Mouse (Mus musculus): ENCODE data around the gene Serpina1b.
"Not testable (repeated sequence)": the region's sequence is repeated elsewhere in the genome, so short reads cannot be mapped to it uniquely, and the experiment has no call there.

Gene Serpina1b

DNA sequence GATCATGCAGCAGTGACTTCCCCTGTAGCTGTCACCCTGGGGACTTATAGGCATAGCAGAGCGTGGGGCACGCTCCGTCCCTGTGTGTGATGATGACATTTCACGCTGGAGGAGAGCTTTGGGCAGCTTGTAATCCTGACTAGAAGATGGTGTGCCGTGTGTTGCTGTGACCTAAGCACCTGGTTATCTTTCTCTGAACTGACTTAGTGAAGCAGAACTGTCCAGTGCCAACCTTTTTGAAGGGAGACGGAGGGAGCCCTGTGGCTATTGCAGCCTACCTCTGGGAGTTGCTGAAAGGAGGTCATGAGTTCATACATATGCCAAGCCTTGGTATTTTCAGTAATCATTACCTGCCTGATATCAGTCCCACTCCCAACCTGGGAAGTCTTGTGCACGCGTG lies 134.7 kb downstream of the Serpina1b start, which contains the start of gene Serpina1f:
Serpina1f (minus strand) TSS at position 101 of the 400 bp plus-strand sequence.
- no peak for DNase-seq

DNA sequence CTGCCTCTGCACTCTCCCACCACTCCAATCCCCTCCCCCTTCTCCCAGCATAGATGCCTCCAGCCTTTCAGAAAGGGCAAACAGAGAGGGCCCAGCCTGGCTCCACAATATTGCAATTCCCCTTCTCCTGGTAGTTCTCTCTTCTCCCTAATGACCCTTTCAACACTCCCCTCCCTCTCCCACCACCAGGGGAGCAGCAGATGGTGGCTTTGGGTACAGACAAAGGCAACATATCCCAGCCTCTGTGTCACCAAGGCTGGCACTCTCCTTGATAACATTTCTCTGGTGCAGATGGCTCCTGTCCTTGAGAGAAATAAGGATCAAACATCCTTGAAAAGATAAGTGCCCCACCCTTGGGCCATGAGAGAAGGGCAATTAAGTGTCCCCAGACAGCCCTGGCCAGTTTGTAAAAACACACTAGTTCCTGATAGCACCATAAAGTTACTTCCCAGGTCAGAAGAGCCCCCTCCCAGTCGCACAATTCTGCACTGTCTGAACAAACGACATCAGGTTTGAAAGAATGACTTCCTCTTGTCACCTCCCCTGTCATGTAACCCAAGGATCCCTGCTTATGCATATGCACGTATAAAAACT lies 141.9 kb downstream of the Serpina1b start:
- DNase-seq = no peak

DNA sequence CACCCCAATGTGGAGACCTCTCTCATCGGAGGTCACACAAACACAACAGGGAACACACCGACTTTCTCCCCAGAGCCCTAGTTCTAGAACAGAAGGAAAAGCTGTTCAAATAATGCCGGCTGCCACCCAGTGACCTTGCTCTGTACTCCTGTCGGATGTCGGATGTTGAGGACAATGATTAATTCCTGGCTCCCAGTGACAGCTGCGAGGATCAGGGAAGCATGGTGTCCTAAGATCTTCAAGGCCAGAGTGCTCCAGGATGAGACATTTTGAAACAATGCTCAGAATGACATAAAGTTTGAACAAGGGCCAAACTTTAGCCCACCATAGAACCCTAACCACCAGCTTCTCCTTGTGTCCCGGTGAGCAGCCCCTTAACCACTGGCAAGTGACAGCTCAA lies 143.2 kb downstream of the Serpina1b start:
- no peak for DNase-seq

DNA sequence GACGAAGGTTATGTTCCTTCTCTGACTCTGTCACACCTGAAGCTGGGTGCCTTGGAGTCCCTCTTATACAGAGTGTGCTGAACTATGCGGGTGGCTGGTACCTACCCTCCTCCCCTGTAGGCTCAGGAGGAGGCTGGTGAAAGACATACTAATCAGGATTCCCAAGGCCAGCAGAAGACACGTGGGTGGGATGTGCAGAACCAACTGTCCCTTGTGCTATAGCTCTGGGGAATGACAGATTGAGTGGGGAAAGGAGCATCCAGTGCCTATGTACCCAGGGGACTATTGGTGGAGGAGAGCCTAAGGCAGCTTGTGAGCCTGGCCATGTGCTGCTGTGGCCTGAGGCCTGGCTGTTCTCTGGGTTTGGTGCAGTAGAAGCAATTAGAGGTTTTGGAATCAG lies 144.1 kb downstream of the Serpina1b start:
- DNase-seq = no peak

DNA sequence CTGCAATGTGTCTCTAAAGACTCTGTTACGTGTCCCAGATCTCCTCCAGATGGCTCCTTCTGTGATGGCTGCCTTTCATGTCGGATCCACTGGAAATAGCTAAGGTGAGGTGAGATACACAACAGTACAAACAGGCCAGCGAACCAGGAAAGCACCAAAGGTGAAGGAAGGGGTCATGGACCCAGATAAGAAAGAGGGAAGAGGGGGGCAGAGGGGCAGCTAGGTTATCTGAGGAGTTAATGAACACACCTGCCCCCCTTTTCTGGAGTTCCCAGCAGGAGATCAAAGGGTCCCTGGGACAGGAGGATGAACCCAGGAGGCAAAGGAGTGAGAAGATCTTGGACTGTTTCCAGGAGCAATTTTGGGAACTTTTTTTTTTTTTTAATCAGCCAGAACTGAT lies 144.8 kb downstream of the Serpina1b start:
- no peak for DNase-seq

DNA sequence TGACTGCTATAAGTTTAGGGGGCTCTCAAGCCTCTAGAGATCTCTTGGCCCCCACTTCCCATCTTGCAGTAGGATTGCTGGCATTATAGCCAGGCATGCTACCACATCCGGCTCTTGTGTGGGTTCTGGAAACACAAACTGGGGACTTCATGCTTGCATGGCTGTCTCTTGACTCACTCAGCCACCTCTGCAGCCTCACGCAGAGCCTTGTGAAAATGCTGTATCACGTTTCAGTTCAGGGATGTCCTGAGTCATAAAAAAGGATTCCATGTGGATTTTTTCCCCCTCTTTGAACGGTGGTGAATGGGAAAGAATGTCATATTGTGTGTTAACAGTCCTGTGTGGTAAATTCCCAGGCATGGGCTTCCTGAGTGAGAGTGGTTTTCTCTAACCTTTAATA lies 146.4 kb downstream of the Serpina1b start:
- no peak for DNase-seq

DNA sequence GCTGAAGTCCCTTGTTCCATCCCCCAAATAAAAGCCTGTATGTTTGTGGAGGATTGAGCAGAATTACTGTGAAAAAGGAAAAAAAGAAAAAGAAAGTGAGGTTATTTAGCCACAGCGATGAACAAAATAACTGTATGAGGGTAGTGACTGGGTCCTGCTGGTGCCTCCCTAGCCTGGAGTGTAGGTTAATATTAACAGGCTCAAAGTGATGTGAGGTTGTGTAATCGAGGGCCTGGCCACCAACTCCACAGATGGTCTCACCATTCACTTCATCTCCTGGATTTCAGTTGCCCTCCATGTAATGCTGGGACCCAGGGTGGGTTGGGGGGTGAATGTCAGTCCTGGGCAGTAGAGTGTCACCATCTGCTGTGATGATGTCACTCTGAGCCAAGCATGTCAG lies 148.4 kb downstream of the Serpina1b start:
- DNase-seq = no peak

DNA sequence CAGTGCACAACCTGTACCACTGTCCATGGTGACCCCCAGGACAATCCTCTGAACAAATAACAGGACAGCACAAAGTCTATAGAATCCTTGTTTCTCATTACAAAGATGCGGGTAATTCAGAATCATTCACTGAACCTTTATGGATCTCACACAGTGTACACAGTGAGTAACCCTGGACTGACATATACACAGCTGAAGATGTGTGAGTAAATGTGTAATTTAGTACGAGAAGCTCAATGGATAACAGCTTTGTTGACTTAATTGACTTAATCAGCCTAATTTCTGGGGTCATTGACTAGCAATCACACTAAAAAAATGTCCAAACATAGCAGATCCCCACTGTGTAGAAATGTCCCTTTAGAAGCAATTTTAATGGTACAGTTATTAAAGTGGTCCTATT lies 149.0 kb downstream of the Serpina1b start:
- no peak for DNase-seq

DNA sequence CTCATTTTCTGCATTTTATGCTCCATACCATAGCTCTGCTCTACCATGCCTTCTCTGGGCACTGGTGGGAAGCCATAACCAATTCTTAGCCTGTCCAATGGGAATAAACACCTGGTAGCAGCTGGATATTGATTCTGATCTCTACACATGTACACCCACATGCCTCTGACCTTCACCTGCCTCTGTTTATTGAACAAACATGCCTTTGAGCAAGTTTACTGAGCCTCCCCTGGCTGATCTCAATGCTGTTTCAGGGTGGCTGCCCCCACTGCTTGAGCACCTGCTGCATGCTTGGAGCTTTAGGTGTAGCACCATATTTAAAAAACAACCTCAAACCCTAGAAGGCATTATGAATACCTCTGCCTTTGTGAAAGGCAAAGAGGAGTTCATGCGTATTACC lies 150.3 kb downstream of the Serpina1b start:
- not testable (repeated sequence) for DNase-seq
